Mouse (Mus musculus): ENCODE measurements around the gene Fbf1.

- TF ChIP-seq POLR2A (IDR thresholded peaks at IDR 0.05; ENCODE audit: borderline replicate concordance, low read depth, low read length) (no peak), CTCF (IDR thresholded peaks at IDR 0.05; ENCODE audit: low read depth, low read length) (no peak)
Measured at GRCm38 (mm10) chr11:116176010-116176409, 8.0 kb upstream of the Fbf1 start.

Data from bone marrow macrophage, adult 2 months (primary cell).